Mouse (Mus musculus): ENCODE measurements around the gene Pold1. TPM values are rescaled to one million over a fixed set of nuclear protein-coding genes. Genes with fewer than 3 reads are reported as not detected.

Gene Pold1
- 53.4 and 61.8 TPM in 2 replicates for total RNA-seq (2017)

DNA sequence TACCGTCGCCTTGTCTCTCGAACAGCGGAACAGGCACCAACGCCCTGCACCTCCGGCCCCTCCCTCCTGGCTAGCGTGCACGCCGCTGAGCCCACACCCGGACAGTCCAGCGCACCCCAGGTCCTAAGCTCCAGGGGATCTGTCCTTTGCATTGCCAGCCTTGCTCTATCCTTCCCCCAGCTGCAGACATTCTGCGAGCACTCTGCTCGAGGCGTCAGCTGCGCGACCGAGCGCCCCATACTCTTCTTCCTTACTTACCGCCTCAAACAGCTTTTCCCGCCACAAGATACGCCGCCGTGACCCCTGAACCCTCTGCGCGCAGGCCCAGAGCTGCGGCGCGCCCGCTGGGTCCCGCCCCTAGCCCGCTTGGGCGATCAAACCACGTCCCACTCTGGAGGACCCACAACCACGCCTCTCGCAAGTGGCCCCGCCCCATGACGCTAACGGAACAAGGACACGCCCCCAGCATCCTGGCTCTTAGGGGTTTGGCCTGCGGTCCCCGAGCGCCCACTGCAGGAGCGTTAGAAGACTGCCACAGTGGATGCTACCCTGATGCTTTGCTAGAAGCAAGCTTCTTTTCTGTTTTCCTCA is at the start of gene Pold1:
TSS of gene Pold1 (minus strand) at position 353 of the 591 bp plus-strand sequence.
- ATAC-seq (ENCODE audit: extremely low read depth, insufficient number of reproducible peaks, low FRiP score, poor library complexity, severe bottlenecking), result peak; percentile 88

GRCm38 (mm10) chr7:44598336-44598735 is 49.7 kb upstream of the Pold1 start:
- ATAC-seq (ENCODE audit: extremely low read depth, insufficient number of reproducible peaks, low FRiP score, poor library complexity, severe bottlenecking), result no peak

- ATAC-seq (ENCODE audit: extremely low read depth, insufficient number of reproducible peaks, low FRiP score, poor library complexity, severe bottlenecking), result no peak
Observed at GRCm38 (mm10) chr7:44597666-44598065, 49.0 kb upstream of the Pold1 start.

DNA sequence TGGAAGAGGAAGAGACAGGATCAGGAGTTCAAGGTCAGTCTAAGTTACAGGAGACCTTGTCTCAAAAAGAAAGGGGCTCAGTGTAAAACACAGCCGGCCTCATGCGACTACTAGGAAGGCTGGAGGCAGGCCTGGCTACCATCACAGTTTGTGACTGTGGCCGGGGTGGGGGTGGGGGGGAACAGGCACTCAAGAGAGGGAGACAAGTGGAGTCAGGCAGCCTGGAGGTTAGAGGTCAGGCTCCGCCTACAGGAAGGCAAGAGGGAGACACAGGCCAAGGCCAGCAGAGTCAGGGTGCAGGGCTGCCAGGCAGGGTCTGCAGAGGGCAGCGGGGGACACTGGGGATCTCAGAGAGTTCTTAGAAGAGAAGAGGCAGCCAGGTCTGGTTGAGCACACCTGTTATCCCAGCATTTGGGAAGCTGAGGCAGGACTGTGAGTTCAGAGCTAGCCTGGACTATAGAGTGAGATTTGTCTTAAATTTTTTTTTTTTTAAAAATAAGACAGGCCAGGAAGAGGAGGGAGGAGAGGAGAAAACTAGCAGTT is 48.4 kb upstream of the Pold1 start:
- no peak for ATAC-seq (ENCODE audit: extremely low read depth, insufficient number of reproducible peaks, low FRiP score, poor library complexity, severe bottlenecking)

- ATAC-seq (ENCODE audit: extremely low read depth, insufficient number of reproducible peaks, low FRiP score, poor library complexity, severe bottlenecking), result no peak
Observed at GRCm38 (mm10) chr7:44596051-44596450, 47.4 kb upstream of the Pold1 start.

DNA sequence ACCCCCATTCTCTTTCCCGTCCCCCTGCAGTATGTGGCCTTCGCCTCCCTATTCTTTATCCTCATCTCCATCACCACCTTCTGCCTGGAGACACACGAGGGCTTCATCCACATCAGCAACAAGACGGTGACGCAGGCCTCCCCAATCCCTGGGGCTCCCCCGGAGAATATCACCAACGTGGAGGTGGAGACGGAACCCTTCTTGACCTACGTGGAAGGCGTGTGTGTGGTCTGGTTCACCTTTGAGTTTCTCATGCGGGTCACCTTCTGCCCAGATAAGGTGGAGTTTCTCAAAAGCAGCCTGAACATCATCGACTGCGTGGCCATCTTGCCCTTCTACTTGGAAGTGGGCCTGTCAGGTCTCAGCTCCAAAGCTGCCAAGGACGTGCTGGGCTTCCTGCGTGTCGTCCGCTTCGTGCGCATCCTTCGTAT is 46.5 kb upstream of the Pold1 start:
- no peak for ATAC-seq (ENCODE audit: extremely low read depth, insufficient number of reproducible peaks, low FRiP score, poor library complexity, severe bottlenecking)

GRCm38 (mm10) chr7:44594291-44594690 is 45.6 kb upstream of the Pold1 start:
- ATAC-seq (ENCODE audit: extremely low read depth, insufficient number of reproducible peaks, low FRiP score, poor library complexity, severe bottlenecking), result no peak

DNA sequence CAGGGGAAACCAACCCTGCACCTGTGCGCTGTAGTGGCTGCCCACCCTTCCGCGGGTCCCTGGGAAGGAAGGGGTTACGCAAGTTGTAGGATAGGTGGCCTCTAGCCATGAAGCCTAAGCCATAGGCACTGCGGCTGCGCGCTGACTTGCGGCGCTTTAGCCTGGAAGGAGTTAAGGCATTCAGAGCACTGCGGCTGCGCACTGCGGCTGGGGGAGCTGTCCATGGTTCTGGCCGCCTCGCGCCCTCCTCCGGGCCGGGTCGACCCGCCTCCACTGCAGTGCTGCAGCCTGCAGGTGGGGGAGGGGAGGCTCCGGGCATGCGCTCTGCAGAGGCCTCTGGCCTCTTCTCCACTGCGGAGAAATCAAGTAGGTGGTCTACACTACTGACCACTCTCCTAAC is 45.1 kb upstream of the Pold1 start:
- ATAC-seq (ENCODE audit: extremely low read depth, insufficient number of reproducible peaks, low FRiP score, poor library complexity, severe bottlenecking), result no peak

DNA sequence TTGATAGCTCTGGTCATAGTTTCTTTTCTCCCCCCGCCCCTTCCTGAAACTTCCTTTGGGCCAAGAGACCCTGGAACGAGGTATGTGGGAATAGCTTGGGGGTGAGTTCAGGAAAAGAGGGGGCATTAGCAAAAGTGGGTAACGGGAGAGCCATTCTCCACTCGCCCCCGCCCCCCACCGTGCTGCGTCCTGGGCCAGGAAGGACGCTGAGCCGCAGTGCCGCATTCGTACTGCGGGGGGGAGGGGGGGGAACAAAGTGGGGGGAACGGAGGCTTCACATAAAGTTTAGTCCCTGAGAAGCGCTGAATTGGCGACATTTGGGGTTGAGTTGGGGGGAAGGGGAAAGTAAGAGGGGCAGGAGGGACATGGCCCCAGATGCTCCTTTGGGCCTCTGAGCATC is 44.4 kb upstream of the Pold1 start:
- ATAC-seq (ENCODE audit: extremely low read depth, insufficient number of reproducible peaks, low FRiP score, poor library complexity, severe bottlenecking), result no peak

DNA sequence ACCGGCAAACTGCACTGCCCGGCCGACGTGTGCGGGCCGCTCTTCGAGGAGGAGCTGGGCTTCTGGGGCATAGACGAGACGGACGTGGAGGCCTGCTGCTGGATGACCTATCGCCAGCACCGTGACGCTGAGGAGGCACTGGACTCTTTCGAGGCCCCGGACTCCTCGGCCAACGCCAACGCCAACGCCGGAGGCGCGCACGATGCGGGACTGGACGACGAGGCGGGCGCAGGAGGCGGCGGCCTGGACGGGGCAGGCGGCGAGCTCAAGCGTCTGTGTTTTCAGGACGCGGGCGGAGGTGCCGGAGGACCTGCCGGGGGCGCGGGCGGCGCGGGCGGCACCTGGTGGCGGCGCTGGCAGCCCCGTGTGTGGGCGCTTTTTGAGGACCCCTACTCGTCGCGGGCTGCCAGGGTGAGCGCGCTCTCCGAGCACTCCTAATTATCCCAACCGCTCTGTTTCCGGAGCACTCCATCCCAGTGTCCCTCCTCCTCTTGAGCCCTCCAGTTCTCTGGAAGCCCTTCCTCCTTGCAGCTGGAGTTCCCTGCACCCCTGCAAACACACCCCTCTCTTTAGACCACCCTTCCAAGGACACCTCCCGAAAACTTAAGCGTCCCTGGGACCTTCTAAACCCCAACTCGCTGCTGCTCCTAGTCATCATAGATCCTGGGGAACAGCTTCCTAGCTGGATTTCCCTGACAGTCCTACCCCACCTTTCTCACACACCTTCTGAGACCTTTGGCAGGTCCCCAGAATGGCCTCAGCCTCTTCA is 42.9 kb upstream of the Pold1 start:
- ATAC-seq (ENCODE audit: extremely low read depth, insufficient number of reproducible peaks, low FRiP score, poor library complexity, severe bottlenecking), result no peak

DNA sequence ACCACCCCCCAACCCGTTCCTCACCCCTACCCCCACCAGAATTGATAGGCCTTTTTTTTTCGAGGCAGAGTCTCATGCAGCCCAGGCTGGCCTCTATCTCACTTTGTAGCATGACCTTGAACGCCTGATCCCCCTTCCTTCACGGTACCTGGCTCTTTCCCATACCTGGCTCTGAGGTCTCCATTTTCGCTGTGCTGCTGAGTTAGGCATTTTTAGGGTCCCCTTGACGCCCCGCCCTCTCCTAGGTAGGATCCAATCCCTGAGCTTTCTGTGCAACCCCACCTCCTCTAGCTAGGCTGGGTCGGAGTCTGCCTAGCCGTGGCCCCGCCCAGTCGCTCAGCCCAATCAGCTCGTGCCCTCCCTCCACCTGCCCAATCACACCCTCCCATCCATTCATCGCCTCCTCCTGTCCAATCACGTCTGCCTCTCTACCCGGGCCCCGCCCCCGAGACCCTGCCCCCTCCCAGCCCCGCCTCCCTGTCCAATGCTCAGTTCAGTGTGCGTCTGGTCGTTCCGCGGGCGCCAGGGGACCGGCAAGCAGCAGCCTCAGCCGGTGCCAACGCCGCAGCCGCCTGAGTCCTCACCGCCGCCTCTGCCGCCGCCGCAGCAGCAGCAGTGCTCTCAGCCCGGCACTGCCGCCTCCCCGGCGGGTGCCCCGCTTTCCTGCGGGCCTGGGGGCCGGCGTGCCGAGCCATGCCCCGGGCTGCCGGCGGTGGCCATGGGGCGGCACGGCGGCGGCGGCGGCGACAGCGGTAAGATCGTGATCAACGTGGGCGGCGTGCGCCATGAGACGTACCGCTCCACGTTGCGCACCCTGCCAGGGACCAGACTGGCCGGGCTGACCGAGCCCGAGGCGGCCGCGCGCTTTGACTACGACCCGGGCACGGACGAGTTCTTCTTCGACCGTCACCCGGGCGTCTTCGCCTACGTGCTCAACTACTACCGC is 42.0 kb upstream of the Pold1 start, which contains the start of gene Kcnc3:
TSS of gene Kcnc3 (plus strand) at position 263 of the 946 bp plus-strand sequence.
- peak; percentile 90 for ATAC-seq (ENCODE audit: extremely low read depth, insufficient number of reproducible peaks, low FRiP score, poor library complexity, severe bottlenecking)

DNA sequence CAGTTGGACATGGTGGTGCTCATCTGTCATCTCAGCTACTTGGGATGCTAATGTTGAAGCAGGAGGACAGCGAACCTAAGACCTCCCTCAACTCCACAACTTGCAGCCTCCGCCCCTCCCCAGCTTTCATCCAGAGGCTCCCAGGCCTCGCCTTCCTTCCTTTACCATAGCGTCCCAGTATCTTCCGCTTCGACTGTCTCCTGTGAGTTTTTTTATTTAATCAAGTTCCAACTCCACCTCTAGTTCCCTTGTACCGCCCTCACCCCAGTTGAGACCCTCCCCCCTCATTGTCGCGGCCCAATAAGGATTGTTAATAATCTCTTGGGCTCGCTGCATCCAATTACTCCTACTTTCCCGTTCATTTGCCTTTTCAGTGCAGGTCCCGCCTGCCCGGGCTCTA is 41.3 kb upstream of the Pold1 start:
- ATAC-seq (ENCODE audit: extremely low read depth, insufficient number of reproducible peaks, low FRiP score, poor library complexity, severe bottlenecking), result no peak

DNA sequence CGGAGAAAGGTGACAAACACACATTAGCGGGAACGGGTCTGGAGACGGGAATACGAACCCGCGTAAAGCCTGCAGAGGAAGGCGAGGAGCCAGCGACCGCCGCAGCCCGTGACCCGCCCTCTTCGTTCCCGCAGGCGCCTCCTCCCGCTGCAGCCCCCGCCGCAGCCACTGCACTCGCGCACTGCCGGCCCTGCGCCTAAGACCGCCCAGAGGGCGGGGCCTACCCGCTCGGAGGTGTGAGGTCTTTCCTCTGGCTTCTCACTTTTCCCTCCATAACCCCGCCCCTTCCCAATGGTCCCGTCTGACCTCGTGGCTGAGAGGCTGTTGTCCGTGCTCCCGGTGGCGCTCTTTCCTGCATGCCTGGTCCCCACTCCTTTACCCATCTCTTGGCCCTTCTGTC is 40.5 kb upstream of the Pold1 start:
- peak; percentile 27; the same call in 1 of the 2 replicates for ATAC-seq (ENCODE audit: extremely low read depth, insufficient number of reproducible peaks, low FRiP score, poor library complexity, severe bottlenecking)

GRCm38 (mm10) chr7:44588338-44588737 is 39.7 kb upstream of the Pold1 start:
- no peak for ATAC-seq (ENCODE audit: extremely low read depth, insufficient number of reproducible peaks, low FRiP score, poor library complexity, severe bottlenecking)

DNA sequence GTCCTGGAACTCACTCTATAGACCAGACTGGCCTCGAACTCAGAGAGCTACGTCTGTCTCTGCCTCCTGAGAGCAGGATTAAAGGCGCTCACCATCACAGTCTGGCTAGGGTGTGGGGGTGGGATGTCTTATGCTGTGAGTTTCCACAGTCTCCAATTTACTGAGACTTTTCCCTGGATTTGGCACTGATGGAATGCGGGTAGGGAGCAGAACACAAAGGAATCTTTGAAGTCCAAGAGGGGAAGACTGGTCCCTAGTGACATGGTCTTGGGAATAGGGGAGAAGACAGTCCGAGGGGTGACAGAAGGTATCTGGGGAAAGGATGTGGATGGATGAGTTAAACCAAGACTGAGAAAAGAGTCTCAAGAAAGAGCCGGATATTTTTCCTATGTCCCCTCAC is 39.0 kb upstream of the Pold1 start:
- ATAC-seq (ENCODE audit: extremely low read depth, insufficient number of reproducible peaks, low FRiP score, poor library complexity, severe bottlenecking), result no peak

DNA sequence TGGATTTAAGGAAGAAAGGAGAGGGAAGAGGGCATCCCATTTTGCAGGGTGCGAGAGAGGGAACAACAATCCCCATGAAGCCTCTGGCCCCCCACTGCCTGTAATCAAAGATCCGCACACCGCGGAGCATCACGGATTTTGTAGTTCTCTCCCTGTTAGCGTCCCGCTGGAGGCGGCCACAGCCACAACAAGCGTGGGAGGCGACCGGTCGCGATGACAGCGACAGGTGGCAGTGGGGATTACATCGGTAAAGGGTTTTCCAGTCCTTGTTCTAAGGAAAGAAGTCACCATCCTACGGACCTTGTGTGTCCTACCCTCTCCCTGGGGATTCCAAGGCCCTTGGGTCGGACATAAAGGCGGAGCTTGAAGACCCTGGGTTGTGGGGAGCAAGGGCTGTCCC is 38.3 kb upstream of the Pold1 start:
- no peak for ATAC-seq (ENCODE audit: extremely low read depth, insufficient number of reproducible peaks, low FRiP score, poor library complexity, severe bottlenecking)

DNA sequence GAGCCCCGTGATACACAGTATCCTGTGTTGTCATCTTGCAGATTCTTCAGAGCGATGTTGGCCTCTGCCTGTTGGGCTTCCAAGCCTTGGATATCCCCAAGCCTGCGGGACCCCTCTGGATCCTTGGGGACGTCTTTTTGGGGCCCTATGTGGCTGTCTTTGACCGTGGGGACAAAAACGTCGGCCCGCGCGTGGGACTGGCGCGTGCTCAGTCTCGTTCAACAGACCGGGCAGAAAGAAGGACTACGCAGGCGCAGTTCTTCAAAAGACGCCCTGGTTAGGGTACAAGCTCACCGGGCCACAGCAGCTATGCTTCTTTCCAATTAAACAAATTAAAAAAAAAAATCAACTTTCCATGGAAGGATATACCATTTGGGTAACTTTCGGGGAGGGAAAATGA is 37.9 kb upstream of the Pold1 start:
- no peak for ATAC-seq (ENCODE audit: extremely low read depth, insufficient number of reproducible peaks, low FRiP score, poor library complexity, severe bottlenecking)

DNA sequence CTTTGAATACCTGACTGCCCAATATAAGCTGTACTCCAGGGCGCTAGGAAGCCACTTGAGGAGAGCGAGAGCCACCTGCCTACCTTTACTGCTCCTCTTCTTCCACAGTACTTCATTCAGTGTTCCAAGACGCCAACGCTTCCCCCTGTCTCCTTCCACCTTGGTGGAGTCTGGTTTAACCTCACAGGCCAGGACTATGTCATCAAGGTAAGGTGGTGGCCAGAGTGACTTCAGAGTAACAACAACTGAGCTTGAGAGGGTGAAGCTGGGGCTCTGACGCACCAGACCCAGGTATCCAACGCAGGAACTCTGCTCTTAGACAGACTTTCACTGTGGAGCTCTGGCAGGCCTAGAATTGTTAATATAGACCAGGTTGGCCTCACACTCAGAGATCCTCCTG is 37.0 kb upstream of the Pold1 start:
- no peak for ATAC-seq (ENCODE audit: extremely low read depth, insufficient number of reproducible peaks, low FRiP score, poor library complexity, severe bottlenecking)

- no peak for ATAC-seq (ENCODE audit: extremely low read depth, insufficient number of reproducible peaks, low FRiP score, poor library complexity, severe bottlenecking)
Observed at GRCm38 (mm10) chr7:44584921-44585320, 36.3 kb upstream of the Pold1 start.

Data from neutrophil, adult 5-6 weeks (primary cell).